Comparison of ENCODE assay signal across 18 mouse cellular contexts in genomic region chr6:98590989-98591388, GRCm38 (mm10).
DNase-seq lines count a peak whose midpoint lies in the region; ATAC-seq lines count a peak whose summit lies in the region.
"Had no signal": no experiment of that assay in that cellular context is flagged by ENCODE, and none has a peak within 500 bp of the region (broad histone marks: within the 10 kb centered on the region; RNA-seq: fewer than 3 reads in every experiment).

No protein-coding gene starts in this region.

- H3K4me1 ChIP-seq in liver, embryonic 16.5 days (ENCODE audit: control insufficient read depth, low read depth, low read length), result no peaks in the 10 kb centered on the region
- no peaks in the 10 kb centered on the region for H3K4me1 ChIP-seq in liver, embryonic 11.5 days (replicated peaks; ENCODE audit: control insufficient read depth, insufficient read depth, low read length)
- H3K4me1 ChIP-seq: embryonic facial prominence, embryonic 10.5 days; embryonic facial prominence, embryonic 12.5 days; forebrain, embryonic 13.5 days; forebrain, embryonic 15.5 days had no signal

- peak; percentile 30; the same call in 1 of the 2 replicates for ATAC-seq in liver, embryonic 16.5 days (ENCODE audit: low read depth)
- ATAC-seq in liver, embryonic 11.5 days (replicated peaks; ENCODE audit: low FRiP score), result no peak
- ATAC-seq: forebrain, embryonic 13.5 days; forebrain, embryonic 15.5 days had no signal

- H3K4me2 ChIP-seq in liver, embryonic 16.5 days (ENCODE audit: low read depth, low read length), result no peak overlapping the region
- H3K4me2 ChIP-seq in liver, embryonic 11.5 days, result no peak overlapping the region
- H3K4me2 ChIP-seq: embryonic facial prominence, embryonic 12.5 days; forebrain, embryonic 13.5 days; forebrain, embryonic 15.5 days had no signal

- no peaks in the 10 kb centered on the region for H3K36me3 ChIP-seq in liver, embryonic 16.5 days (ENCODE audit: control insufficient read depth, insufficient read depth)
- H3K36me3 ChIP-seq in liver, embryonic 11.5 days (ENCODE audit: control insufficient read depth, insufficient read depth, low read length), result no peaks in the 10 kb centered on the region
- H3K36me3 ChIP-seq: embryonic facial prominence, embryonic 10.5 days; embryonic facial prominence, embryonic 12.5 days; forebrain, embryonic 15.5 days had no signal

- no peaks in the 10 kb centered on the region for H3K27me3 ChIP-seq in liver, embryonic 16.5 days (ENCODE audit: control insufficient read depth, insufficient read depth, low read depth, low read length)
- no peaks in the 10 kb centered on the region for H3K27me3 ChIP-seq in liver, embryonic 11.5 days (replicated peaks; ENCODE audit: control insufficient read depth, insufficient read depth, low read length)
- H3K27me3 ChIP-seq: embryonic facial prominence, embryonic 12.5 days; forebrain, embryonic 13.5 days; forebrain, embryonic 15.5 days had no signal

- H3K4me3 ChIP-seq in liver, embryonic 16.5 days (ENCODE audit: low read depth, low read length), result no peak overlapping the region
- H3K4me3 ChIP-seq in liver, embryonic 11.5 days (ENCODE audit: low read depth, low read length), result no peak overlapping the region
- H3K4me3 ChIP-seq: embryonic facial prominence, embryonic 10.5 days; embryonic facial prominence, embryonic 12.5 days; forebrain, embryonic 13.5 days; forebrain, embryonic 15.5 days had no signal

- no peak overlapping the region for H3K27ac ChIP-seq in liver, embryonic 16.5 days (ENCODE audit: low read length)
- H3K27ac ChIP-seq in liver, embryonic 11.5 days (ENCODE audit: low read depth, low read length), result no peak overlapping the region
- H3K27ac ChIP-seq: embryonic facial prominence, embryonic 10.5 days; embryonic facial prominence, embryonic 12.5 days; forebrain, embryonic 13.5 days; forebrain, embryonic 15.5 days had no signal

- no peak overlapping the region for H3K9ac ChIP-seq in liver, embryonic 16.5 days (ENCODE audit: low read depth, low read length)
- H3K9ac ChIP-seq in liver, embryonic 11.5 days (ENCODE audit: low read depth, low read length), result no peak overlapping the region
- H3K9ac ChIP-seq: embryonic facial prominence, embryonic 12.5 days; forebrain, embryonic 13.5 days; forebrain, embryonic 15.5 days had no signal

- peak; percentile 7 for DNase-seq in layer of hippocampus, adult 9-11 months
- no peak for DNase-seq in layer of hippocampus, adult 8-10 months (ENCODE audit: low spot score in 2 of 2)
- no peak for DNase-seq in liver, embryonic 11.5 days (ENCODE audit: low spot score)
- DNase-seq in brain, adult 2 months (ENCODE audit: low read depth, low spot score), result peak; percentile 10
- DNase-seq in left cerebral cortex, adult 8-10 months (ENCODE audit: low spot score in 2 of 2), result no peak
- DNase-seq: adrenal gland, adult 2 months; adrenal gland, postnatal 10 days; adrenal gland, postnatal 25 days; cerebellum, adult 11-12 months; cerebellum, adult 2 months; cerebellum, adult 9-10 months; cerebellum, postnatal 10 days; cerebellum, postnatal 25 days had no signal

- 43% methylated on average over 4 of the region's 4 CpGs for WGBS in liver, embryonic 16.5 days (ENCODE audit: insufficient replicate concordance)
- 71% methylated on average over 4 of the region's 4 CpGs for WGBS in liver, embryonic 11.5 days

- no peaks in the 10 kb centered on the region for H3K9me3 ChIP-seq in liver, embryonic 16.5 days (replicated peaks; ENCODE audit: control insufficient read depth, low read length)
- no peaks in the 10 kb centered on the region for H3K9me3 ChIP-seq in liver, embryonic 11.5 days (ENCODE audit: control insufficient read depth, low read length)
- H3K9me3 ChIP-seq: embryonic facial prominence, embryonic 10.5 days; embryonic facial prominence, embryonic 12.5 days; forebrain, embryonic 13.5 days; forebrain, embryonic 15.5 days had no signal

Comparison
In these comparisons a context has a peak if more than half of its experiments do, and no peak if none do; other contexts are left out.
1. DNase-seq: peak in layer of hippocampus, adult 9-11 months (single experiment) and brain, adult 2 months (single experiment); none in layer of hippocampus, adult 8-10 months (0 of 2), liver, embryonic 11.5 days (single experiment) and left cerebral cortex, adult 8-10 months (0 of 2).